Mouse (Mus musculus) forebrain, postnatal 0 days (tissue): Measurements from ENCODE around the gene Spata13. TPM values are rescaled to one million over a fixed set of nuclear protein-coding genes. Genes with fewer than 3 reads are reported as not detected.

Source experiments
- ATAC-seq: fragments of 200-750 bp; cut with Nextera tagmentation; 2 replicates; pipeline ENCODE4 v1.8.0; 2017; ENCODE audit warnings: mild to moderate bottlenecking, moderate library complexity
- DNase-seq: peaks from one replicate; pipeline ENCODE4 v3.0.0-alpha.2; 2015
- H3K27ac ChIP-seq: fragments of 300-500 bp; sonication (generic); 2 replicates; pipeline ENCODE4 v1.5.1; 2014; ENCODE audit warnings: low read depth, mild to moderate bottlenecking, antibody characterized with exemption, low read length, moderate library complexity, mixed read lengths
- H3K27me3 ChIP-seq: fragments of 300-500 bp; sonication (generic); 2 replicates; pipeline ENCODE4 v1.6.1; 2014; ENCODE audit warnings: mild to moderate bottlenecking, low read length, mixed read lengths; ENCODE audit not compliant: insufficient read depth
- H3K36me3 ChIP-seq: fragments of 300-500 bp; sonication (generic); 2 replicates; pipeline ENCODE4 v1.6.1; 2014; ENCODE audit warnings: mild to moderate bottlenecking, moderate library complexity; ENCODE audit not compliant: insufficient read depth
- H3K4me1 ChIP-seq: fragments of 300-500 bp; sonication (generic); 2 replicates; pipeline ENCODE4 v1.6.1; 2014; ENCODE audit warnings: antibody characterized with exemption; ENCODE audit not compliant: insufficient read depth
- H3K4me2 ChIP-seq: fragments of 300-500 bp; sonication (generic); 2 replicates; pipeline ENCODE4 v1.6.1; 2014; ENCODE audit warnings: low read depth, mild to moderate bottlenecking, moderate library complexity
- H3K4me3 ChIP-seq: fragments of 300-500 bp; sonication (generic); 2 replicates; pipeline ENCODE4 v1.5.1; 2014; ENCODE audit warnings: low read depth, low read length, mixed read lengths
- H3K9ac ChIP-seq: fragments of 300-500 bp; sonication (generic); 2 replicates; pipeline ENCODE4 v1.6.1; 2014; ENCODE audit warnings: mild to moderate bottlenecking
- H3K9me3 ChIP-seq: fragments of 300-500 bp; sonication (generic); 2 replicates; pipeline ENCODE4 v1.6.1; 2016; ENCODE audit warnings: low read length
- CTCF ChIP-seq: sonication (generic); IDR thresholded peaks from 2 replicates; pipeline ENCODE4 v1.5.1; 2016; ENCODE audit warnings: antibody characterized with exemption, control low read depth, low read depth
- WGBS: fragments of 180-500 bp; shearing (Covaris S2); extraction: QIAGEN DNeasy Blood & Tissue Kit; methylation state at CpG from one replicate; pipeline ENCODE4 v1.1.7; 2014; 5-methylcytosine and 5-hydroxymethylcytosine counted together
- polyA plus RNA-seq: library from polyadenylated mRNA; unstranded; fragments of >200 nt; fragmentation: Nextera tagmentation; extraction: Ambion mirVana; gene quantifications from 2 replicates; pipeline ENCODE4 v1.2.1, GENCODE M21; 2015
- total RNA-seq: library from RNA; depleted of rRNA; stranded (reverse); fragments of >200 nt; gene quantifications from 2 replicates; pipeline ENCODE4 v1.2.3, GENCODE M21; 2014

The Spata13 gene
- total and polyA plus RNA-seq, 2 experiments from 2014 or later = 17.3 to 43.6 TPM

DNA sequence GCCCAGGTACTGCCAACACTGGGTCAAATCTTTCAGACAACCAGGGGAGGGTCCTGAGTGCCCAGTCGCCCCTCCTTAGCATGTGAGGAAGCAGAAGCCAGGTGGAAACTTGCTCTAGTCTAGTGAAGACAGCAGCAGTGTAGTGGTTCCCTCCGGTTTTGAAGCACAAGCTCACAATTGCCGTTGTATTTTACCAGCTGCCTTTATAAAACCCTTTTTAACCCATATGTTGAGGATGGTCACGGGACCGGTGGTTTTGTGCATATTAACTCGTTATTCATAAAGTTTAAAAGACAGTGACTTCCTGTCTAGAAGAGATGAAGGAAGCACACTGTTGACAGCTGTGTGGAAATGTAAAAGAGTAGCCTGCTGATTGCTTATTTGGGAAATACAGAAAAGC is 98.3 kb downstream of the Spata13 start:
- no peak overlapping the region for H3K4me2 ChIP-seq
- no peak overlapping the region for H3K27ac ChIP-seq
- H3K4me1 ChIP-seq = peaks cover 18% of the 10 kb centered on the region
- DNase-seq = no peak
- ATAC-seq = no peak
- no peaks in the 10 kb centered on the region for H3K9me3 ChIP-seq
- no peaks in the 10 kb centered on the region for H3K27me3 ChIP-seq
- H3K36me3 ChIP-seq = no peaks in the 10 kb centered on the region
- no peak overlapping the region for H3K9ac ChIP-seq
- H3K4me3 ChIP-seq = no peak overlapping the region
- no peak for TF ChIP-seq CTCF
- WGBS = 48% methylated on average over 6 of the region's 6 CpGs

DNA sequence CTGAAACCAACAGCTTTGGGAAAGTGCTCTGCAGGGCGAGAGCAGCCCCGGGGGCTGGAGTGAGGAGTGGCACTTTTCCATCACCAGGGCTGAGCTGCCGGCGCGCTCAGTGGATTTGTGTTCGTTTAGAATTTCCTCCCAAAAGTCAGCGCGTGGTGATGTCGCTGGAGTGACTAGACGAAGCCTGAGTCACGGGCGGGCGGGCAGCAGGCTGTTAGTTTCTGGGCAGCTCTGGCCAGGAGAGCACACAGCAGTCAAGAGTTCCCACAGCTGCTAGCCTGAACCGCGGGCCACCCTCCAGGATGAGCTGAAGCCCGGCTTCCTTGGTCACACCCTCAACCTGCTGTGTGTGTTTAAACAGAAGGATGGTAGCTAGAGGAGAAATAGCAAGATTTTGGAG is 99.0 kb downstream of the Spata13 start:
- ATAC-seq = peak; percentile 26; the same call in 1 of the 2 replicates
- DNase-seq = peak; percentile 42
- H3K4me1 ChIP-seq = peaks cover 18% of the 10 kb centered on the region
- H3K4me3 ChIP-seq = no peak overlapping the region
- H3K27me3 ChIP-seq = no peaks in the 10 kb centered on the region
- 0 out of 2 replicates have a peak overlapping the region, but pooled peaks have one; percentile 21 for H3K27ac ChIP-seq
- H3K9ac ChIP-seq = no peak overlapping the region
- no peak for TF ChIP-seq CTCF
- peak overlapping the region; percentile 37 for H3K4me2 ChIP-seq
- H3K9me3 ChIP-seq = no peaks in the 10 kb centered on the region
- 23% methylated on average over 16 of the region's 16 CpGs for WGBS
- no peaks in the 10 kb centered on the region for H3K36me3 ChIP-seq

DNA sequence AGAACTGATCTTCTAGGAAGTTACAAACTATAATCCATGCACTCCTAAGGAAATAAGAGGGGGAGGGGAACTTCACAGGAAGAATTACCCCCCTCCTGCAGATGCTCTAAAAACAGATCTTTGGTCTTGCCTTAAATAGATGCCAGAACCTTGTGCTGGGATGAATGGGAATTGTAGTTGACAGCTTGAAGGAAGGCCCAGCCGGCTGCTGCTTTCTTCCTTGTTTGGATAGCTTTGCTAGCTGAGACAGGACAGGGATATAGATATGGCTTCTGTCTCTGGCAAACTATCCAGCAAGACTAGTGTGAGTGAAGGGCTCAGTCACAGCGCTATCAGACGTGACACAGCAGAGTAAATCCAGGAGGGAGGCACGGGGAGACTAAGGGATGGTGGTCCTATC is 99.9 kb downstream of the Spata13 start:
- H3K4me1 ChIP-seq = peaks cover 18% of the 10 kb centered on the region
- ATAC-seq (peak; percentile 70; the same call in 1 of the 2 replicates), DNase-seq (peak; percentile 65)
- H3K4me2 ChIP-seq = no peak overlapping the region
- no peaks in the 10 kb centered on the region for H3K36me3 ChIP-seq
- H3K27me3 ChIP-seq = no peaks in the 10 kb centered on the region
- peak overlapping the region; percentile 35; the same call in 1 of the 2 replicates for H3K27ac ChIP-seq
- H3K9me3 ChIP-seq = no peaks in the 10 kb centered on the region
- H3K4me3 ChIP-seq = no peak overlapping the region
- no peak overlapping the region for H3K9ac ChIP-seq
- no peak for TF ChIP-seq CTCF
- WGBS = 40% methylated on average over 4 of the region's 4 CpGs

DNA sequence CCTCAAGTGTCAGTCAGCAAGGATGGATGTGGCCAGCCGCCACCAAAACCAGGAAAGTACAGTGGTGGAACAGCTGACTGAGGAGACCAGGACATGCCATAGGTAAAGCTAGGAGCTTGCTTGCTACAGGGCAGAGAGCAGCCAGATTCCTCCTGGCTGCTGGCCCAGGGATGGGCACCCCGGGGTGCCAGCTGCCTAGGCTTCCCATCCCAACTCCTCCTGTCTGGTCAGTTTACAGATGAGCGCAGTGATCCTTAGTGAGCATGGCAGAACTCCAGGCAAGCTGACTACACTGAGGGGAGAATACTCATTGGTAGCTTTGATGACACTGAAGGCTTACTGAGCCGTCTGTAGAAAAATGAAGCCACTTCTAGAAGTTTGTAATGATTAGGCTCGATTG is 101.4 kb downstream of the Spata13 start:
- no peak overlapping the region for H3K27ac ChIP-seq
- DNase-seq = no peak
- H3K27me3 ChIP-seq = no peaks in the 10 kb centered on the region

DNA sequence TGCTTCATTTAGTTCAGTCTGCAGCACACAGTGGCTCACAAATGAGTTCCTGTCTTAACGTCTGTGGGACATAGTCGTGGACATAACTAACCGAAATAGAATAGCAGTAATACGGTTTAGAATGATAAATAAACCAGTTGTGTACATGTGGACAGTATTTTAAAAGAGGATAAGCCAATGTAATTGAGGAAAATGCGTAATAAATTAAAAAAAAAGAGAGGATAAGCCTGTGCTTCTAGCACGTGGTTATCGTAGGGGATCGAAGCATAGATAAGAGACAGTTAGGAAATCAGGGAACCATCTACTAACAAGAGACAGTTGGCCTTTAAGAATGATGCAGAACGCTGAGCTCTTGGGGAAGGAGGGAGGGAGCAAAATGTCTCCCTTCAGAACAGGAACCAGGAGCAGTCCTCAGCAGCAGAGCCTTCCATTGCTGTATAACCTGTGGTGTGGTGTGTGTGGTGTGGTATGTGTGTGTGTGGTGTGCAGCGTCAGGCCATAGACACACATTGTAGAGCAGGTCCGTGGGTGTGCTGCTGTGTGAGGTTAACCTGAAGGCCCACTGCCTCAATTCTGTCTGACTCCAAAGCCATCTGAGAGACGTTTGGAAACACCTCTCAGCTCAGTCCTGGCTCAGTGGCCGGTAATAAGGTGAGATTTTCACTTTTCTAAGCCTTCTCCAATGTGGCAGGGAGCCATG is 102.2 kb downstream of the Spata13 start:
- no peaks in the 10 kb centered on the region for H3K9me3 ChIP-seq
- peak overlapping the region; percentile 45; the same call in 1 of the 2 replicates for H3K27ac ChIP-seq
- TF ChIP-seq CTCF = no peak
- H3K4me1 ChIP-seq = peaks cover 24% of the 10 kb centered on the region
- no peaks in the 10 kb centered on the region for H3K27me3 ChIP-seq
- 49% methylated on average over 13 of the region's 13 CpGs for WGBS
- no peak overlapping the region for H3K4me3 ChIP-seq
- H3K36me3 ChIP-seq = no peaks in the 10 kb centered on the region
- no peak overlapping the region for H3K9ac ChIP-seq
- DNase-seq = no peak
- H3K4me2 ChIP-seq = no peak overlapping the region
- ATAC-seq = no peak

More for the DNA sequence above, 101.4 kb downstream of the Spata13 start:
- Histone ChIP-seq H3K9ac (no peak overlapping the region), H3K4me1 (peaks cover 24% of the 10 kb centered on the region), H3K4me2 (no peak overlapping the region), H3K36me3 (no peaks in the 10 kb centered on the region), H3K9me3 (no peaks in the 10 kb centered on the region), H3K4me3 (no peak overlapping the region)
- 43% methylated on average over 5 of the region's 5 CpGs for WGBS
- ATAC-seq = no peak
- no peak for TF ChIP-seq CTCF

DNA sequence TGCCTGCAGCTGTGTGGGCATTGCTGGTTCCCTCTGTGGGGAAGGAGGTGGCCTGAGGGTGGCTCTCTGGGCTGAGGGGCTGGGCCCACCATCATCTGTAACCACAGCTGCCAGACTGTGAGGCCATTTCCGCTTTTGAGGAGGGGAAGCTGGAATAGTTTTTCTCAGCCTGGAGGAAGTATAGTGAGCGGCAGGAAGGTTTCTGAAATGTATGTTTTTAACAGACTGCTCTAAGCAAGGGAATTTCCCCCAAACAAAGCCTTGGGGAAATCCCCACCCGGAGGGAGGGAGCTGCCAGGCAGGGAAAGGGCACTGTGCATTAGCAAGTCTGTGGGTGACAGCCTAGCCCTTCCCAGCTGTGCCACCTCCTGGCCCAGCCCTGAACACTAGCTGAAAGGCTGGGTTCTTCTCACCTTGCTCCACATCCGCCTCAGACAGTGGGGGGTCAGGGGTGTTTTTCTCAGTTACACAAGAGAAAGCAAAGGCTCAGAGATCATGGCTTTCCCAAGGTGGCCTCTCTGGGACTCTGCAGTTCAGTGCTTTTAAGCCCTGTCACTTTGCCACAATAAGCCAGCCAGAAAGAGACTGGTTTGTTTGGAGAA is 102.9 kb downstream of the Spata13 start:
- Histone ChIP-seq H3K9ac (no peak overlapping the region), H3K4me3 (no peak overlapping the region), H3K27ac (peak overlapping the region; percentile 45; the same call in 1 of the 2 replicates), H3K27me3 (no peaks in the 10 kb centered on the region), H3K4me1 (peaks cover 24% of the 10 kb centered on the region), H3K4me2 (no peak overlapping the region), H3K36me3 (no peaks in the 10 kb centered on the region), H3K9me3 (no peaks in the 10 kb centered on the region)
- TF ChIP-seq CTCF = no peak
- 12% methylated on average over 4 of the region's 4 CpGs for WGBS
- DNase-seq (peak; percentile 33), ATAC-seq (no peak)

DNA sequence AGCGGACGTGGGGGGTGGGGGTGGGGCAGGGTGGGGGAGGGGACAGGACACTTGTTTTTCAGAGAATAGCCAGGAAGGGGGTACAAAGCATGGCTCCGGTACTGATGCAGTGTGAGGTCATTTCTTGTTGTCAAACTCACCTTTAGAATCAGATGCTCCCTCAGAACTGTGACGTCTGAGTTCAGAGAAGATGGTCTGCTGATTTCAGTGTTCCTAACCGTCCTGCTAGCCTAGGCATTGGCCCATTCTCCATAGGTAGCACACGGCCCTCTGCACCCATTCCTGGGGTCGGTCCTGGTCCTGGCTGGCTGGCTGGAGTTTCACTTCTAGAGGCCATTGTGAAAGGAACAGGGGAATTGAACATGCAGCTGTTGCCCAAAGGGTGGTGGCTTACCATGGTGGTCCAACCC is 103.4 kb downstream of the Spata13 start:
- DNase-seq = no peak
- peaks cover 24% of the 10 kb centered on the region for H3K4me1 ChIP-seq
- 25% methylated on average over 7 of the region's 7 CpGs for WGBS

More for the DNA sequence above, 103.4 kb downstream of the Spata13 start:
- ATAC-seq = no peak
- no peaks in the 10 kb centered on the region for H3K27me3 ChIP-seq
- no peak overlapping the region for H3K4me3 ChIP-seq
- H3K9ac ChIP-seq = no peak overlapping the region
- H3K36me3 ChIP-seq = no peaks in the 10 kb centered on the region
- 0 out of 2 replicates have a peak overlapping the region, but pooled peaks have one; percentile 15 for H3K27ac ChIP-seq
- H3K4me2 ChIP-seq = no peak overlapping the region
- no peak for TF ChIP-seq CTCF
- no peaks in the 10 kb centered on the region for H3K9me3 ChIP-seq
